8 mouse cellular contexts compared by ENCODE assay signal in genomic region chr16:17405736-17406443, GRCm38 (mm10). TPM values are rescaled to one million over a fixed set of nuclear protein-coding genes. Genes with fewer than 3 reads are reported as not detected.
DNase-seq lines count a peak whose midpoint lies in the region; ATAC-seq and TF ChIP-seq lines count a peak whose summit lies in the region.

Gene Snap29, plus strand, starts transcription at chr16:17405986.
Gene Pi4ka, minus strand, starts transcription at chr16:17406314.

- H3K9ac ChIP-seq in heart, embryonic 15.5 days = peak within 1 kb of the TSS; percentile 80
- H3K9ac ChIP-seq in liver, embryonic 14.5 days (replicated peaks) = peak within 1 kb of the TSS; percentile 84
- H3K9ac ChIP-seq in neural tube, embryonic 11.5 days (ENCODE audit: low read length) = peak within 1 kb of the TSS; percentile 65
- peak within 1 kb of the TSS; percentile 82 for H3K9ac ChIP-seq in stomach, postnatal 0 days (ENCODE audit: low read length)

- 0 out of 2 replicates have a peak, but pooled peaks cover 6% of the 10 kb centered on the region for H3K36me3 ChIP-seq in forebrain, embryonic 10.5 days (replicated peaks)
- H3K36me3 ChIP-seq in heart, embryonic 15.5 days = no peaks in the 10 kb centered on the region
- no peaks in the 10 kb centered on the region for H3K36me3 ChIP-seq in liver, embryonic 14.5 days (replicated peaks; ENCODE audit: control insufficient read depth, insufficient read depth, low read depth)
- no peaks in the 10 kb centered on the region for H3K36me3 ChIP-seq in neural tube, embryonic 11.5 days (ENCODE audit: control insufficient read depth, insufficient read depth, low read length)
- no peaks in the 10 kb centered on the region for H3K36me3 ChIP-seq in stomach, postnatal 0 days (ENCODE audit: control insufficient read depth, insufficient read depth, low read length)

- under 1% methylated on average over 69 of the region's 69 CpGs for WGBS in forebrain, embryonic 10.5 days
- WGBS in heart, embryonic 15.5 days = under 1% methylated on average over 63 of the region's 69 CpGs
- under 1% methylated on average over 67 of the region's 69 CpGs for WGBS in liver, embryonic 14.5 days (ENCODE audit: insufficient replicate concordance)
- under 1% methylated on average over 63 of the region's 69 CpGs for WGBS in neural tube, embryonic 11.5 days
- WGBS in stomach, postnatal 0 days = under 1% methylated on average over 45 of the region's 69 CpGs

- peaks cover 28% of the 10 kb centered on the region for H3K4me1 ChIP-seq in forebrain, embryonic 10.5 days
- peaks cover 24% of the 10 kb centered on the region for H3K4me1 ChIP-seq in heart, embryonic 15.5 days (replicated peaks)
- H3K4me1 ChIP-seq in liver, embryonic 14.5 days (replicated peaks; ENCODE audit: control insufficient read depth in 2 of 2, insufficient read depth in 2 of 2, low read length in 1 of 2) = peaks cover 13 to 30% of the 10 kb centered on the region in 2 experiments
- peaks cover 12% of the 10 kb centered on the region; the same call in 1 of the 2 replicates for H3K4me1 ChIP-seq in neural tube, embryonic 11.5 days (ENCODE audit: control insufficient read depth, insufficient read depth, low read length)
- H3K4me1 ChIP-seq in stomach, postnatal 0 days (replicated peaks; ENCODE audit: control insufficient read depth, insufficient read depth) = no peaks in the 10 kb centered on the region; the same call in 1 of the 2 replicates

- peak within 1 kb of the TSS; percentile 81 for H3K4me2 ChIP-seq in heart, embryonic 15.5 days
- H3K4me2 ChIP-seq in liver, embryonic 14.5 days (ENCODE audit: low read depth) = peak within 1 kb of the TSS; percentile 95
- H3K4me2 ChIP-seq in neural tube, embryonic 11.5 days (ENCODE audit: low read depth) = peak within 1 kb of the TSS; percentile 60
- peak within 1 kb of the TSS; percentile 82 for H3K4me2 ChIP-seq in stomach, postnatal 0 days (replicated peaks; ENCODE audit: low read depth)

- peak within 1 kb of the TSS; percentile 90 for H3K27ac ChIP-seq in forebrain, embryonic 10.5 days
- H3K27ac ChIP-seq in heart, embryonic 15.5 days = peak within 1 kb of the TSS; percentile 83
- H3K27ac ChIP-seq in liver, embryonic 14.5 days = peak within 1 kb of the TSS; percentile 74
- H3K27ac ChIP-seq in neural tube, embryonic 11.5 days (ENCODE audit: low read depth, low read length) = peak within 1 kb of the TSS; percentile 72
- H3K27ac ChIP-seq in stomach, postnatal 0 days (replicated peaks) = peak within 1 kb of the TSS; percentile 78

- TF ChIP-seq EP300 in liver, embryonic 14.5 days (IDR thresholded peaks at IDR 0.05; ENCODE audit: low read depth) = no peak
- no peak for TF ChIP-seq EP300 in stomach, postnatal 0 days (optimal IDR thresholded peaks at IDR 0.05)

- ATAC-seq in heart, embryonic 15.5 days (replicated peaks; ENCODE audit: insufficient number of reproducible peaks, insufficient read depth, low FRiP score, low read depth) = peak; percentile 97
- ATAC-seq in liver, embryonic 14.5 days (ENCODE audit: insufficient read depth) = peak; percentile 96
- peak; percentile 96 for ATAC-seq in neural tube, embryonic 11.5 days (ENCODE audit: insufficient read depth, low FRiP score, low TSS enrichment)
- ATAC-seq in stomach, postnatal 0 days (ENCODE audit: low FRiP score, low TSS enrichment) = peak; percentile 99

- peak within 1 kb of the TSS; percentile 85 for H3K4me3 ChIP-seq in forebrain, embryonic 10.5 days
- peak within 1 kb of the TSS; percentile 82 for H3K4me3 ChIP-seq in heart, embryonic 15.5 days
- H3K4me3 ChIP-seq in liver, embryonic 14.5 days (ENCODE audit: insufficient read depth in 1 of 2, low read depth in 2 of 2, low read length in 2 of 2) = peak within 1 kb of the TSS; percentile 77 to 98
- peak within 1 kb of the TSS; percentile 83 for H3K4me3 ChIP-seq in neural tube, embryonic 11.5 days (ENCODE audit: low read depth, low read length)
- H3K4me3 ChIP-seq in stomach, postnatal 0 days (ENCODE audit: low read depth, low read length) = peak within 1 kb of the TSS; percentile 83

- TF ChIP-seq CTCF in liver, embryonic 14.5 days (IDR thresholded peaks at IDR 0.05; ENCODE audit: low read depth) = peak; percentile 10; the same call in 1 of the 2 replicates
- 0 out of 2 replicates have a peak, but pooled peaks have one; percentile 14 for TF ChIP-seq CTCF in stomach, postnatal 0 days (IDR thresholded peaks at IDR 0.05; ENCODE audit: low read depth)

- no peaks in the 10 kb centered on the region for H3K9me3 ChIP-seq in forebrain, embryonic 10.5 days
- H3K9me3 ChIP-seq in heart, embryonic 15.5 days (replicated peaks) = no peaks in the 10 kb centered on the region
- no peaks in the 10 kb centered on the region for H3K9me3 ChIP-seq in liver, embryonic 14.5 days (ENCODE audit: control insufficient read depth, low read length)
- H3K9me3 ChIP-seq in neural tube, embryonic 11.5 days (ENCODE audit: control insufficient read depth, low read length) = no peaks in the 10 kb centered on the region
- H3K9me3 ChIP-seq in stomach, postnatal 0 days (ENCODE audit: control insufficient read depth, low read length) = no peaks in the 10 kb centered on the region

- peak; percentile 100 for DNase-seq in CD8-positive naive resting alpha-beta T cell, adult 2 months (ENCODE audit: low read depth in 2 of 2, low spot score in 2 of 2)
- peak; percentile 98 for DNase-seq in c-Kit-positive CD71-negative TER-119-negative erythroid progenitor cells, embryonic 14.5 days (ENCODE audit: low read depth)
- peak; percentile 99 for DNase-seq in forebrain, embryonic 10.5 days (ENCODE audit: extremely low spot score, low spot score)
- peak; percentile 100 for DNase-seq in kidney, postnatal 25 days
- DNase-seq in liver, embryonic 14.5 days (ENCODE audit: low read depth in 3 of 3, low spot score in 3 of 3) = peak; percentile 96 to 97 (median 96)
- DNase-seq in neural tube, embryonic 11.5 days (ENCODE audit: low spot score) = peak; percentile 100
- DNase-seq in stomach, postnatal 0 days (ENCODE audit: low spot score) = peak; percentile 100

- H3K27me3 ChIP-seq in forebrain, embryonic 10.5 days (ENCODE audit: poor library complexity, severe bottlenecking) = no peaks in the 10 kb centered on the region
- H3K27me3 ChIP-seq in heart, embryonic 15.5 days = no peaks in the 10 kb centered on the region
- H3K27me3 ChIP-seq in liver, embryonic 14.5 days (ENCODE audit: control insufficient read depth, insufficient read depth, low read length) = no peaks in the 10 kb centered on the region
- H3K27me3 ChIP-seq in neural tube, embryonic 11.5 days (ENCODE audit: control insufficient read depth, insufficient read depth, low read length) = no peaks in the 10 kb centered on the region
- no peaks in the 10 kb centered on the region for H3K27me3 ChIP-seq in stomach, postnatal 0 days (ENCODE audit: control insufficient read depth, insufficient read depth, low read length)

RNA-seq across cellular contexts. Expression of gene Snap29, which starts in this region (rescaled TPM):
- polyA plus RNA-seq in forebrain, embryonic 10.5 days (2016; fragmentation: Nextera tagmentation; extraction: Ambion mirVana) = 11.5 and 12.0 TPM in 2 replicates
- polyA plus RNA-seq in heart, embryonic 15.5 days (2015; fragmentation: Nextera tagmentation; extraction: Ambion mirVana) = 10.7 and 11.5 TPM in 2 replicates
- polyA plus RNA-seq in liver, embryonic 14.5 days (2012; rRNA removed) = 3.1 and 4.3 TPM in 2 replicates
- 4.5 and 4.9 TPM in 2 replicates for polyA plus RNA-seq in liver, embryonic 14.5 days (2014; fragmentation: Nextera tagmentation; extraction: Ambion mirVana)
- polyA plus RNA-seq in neural tube, embryonic 11.5 days (2014; fragmentation: Nextera tagmentation; extraction: Ambion mirVana) = 7.3 and 7.7 TPM in 2 replicates
- polyA plus RNA-seq in stomach, postnatal 0 days (2015; fragmentation: Nextera tagmentation; extraction: Ambion mirVana) = 13.8 and 14.7 TPM in 2 replicates

RNA-seq across cellular contexts. Expression of gene Pi4ka, which starts in this region (rescaled TPM):
- polyA plus RNA-seq in forebrain, embryonic 10.5 days (2016; fragmentation: Nextera tagmentation; extraction: Ambion mirVana) = 38.6 and 39.2 TPM in 2 replicates
- polyA plus RNA-seq in heart, embryonic 15.5 days (2015; fragmentation: Nextera tagmentation; extraction: Ambion mirVana) = 28.1 and 31.1 TPM in 2 replicates
- polyA plus RNA-seq in liver, embryonic 14.5 days (2012; rRNA removed) = 15.9 and 19.0 TPM in 2 replicates
- 13.7 and 16.8 TPM in 2 replicates for polyA plus RNA-seq in liver, embryonic 14.5 days (2014; fragmentation: Nextera tagmentation; extraction: Ambion mirVana)
- polyA plus RNA-seq in neural tube, embryonic 11.5 days (2014; fragmentation: Nextera tagmentation; extraction: Ambion mirVana) = 42.8 and 51.2 TPM in 2 replicates
- polyA plus RNA-seq in stomach, postnatal 0 days (2015; fragmentation: Nextera tagmentation; extraction: Ambion mirVana) = 15.5 and 16.6 TPM in 2 replicates

Comparison
In these comparisons a context has a peak if more than half of its experiments do, and no peak if none do; other contexts are left out.
1. Peak in every context shown above with its lines: DNase-seq, ATAC-seq, H3K4me3 ChIP-seq and H3K27ac ChIP-seq.